Mouse (Mus musculus): ENCODE measurements around the gene Spin1. TPM values are rescaled to one million over a fixed set of nuclear protein-coding genes. Genes with fewer than 3 reads are reported as not detected.
"Not testable (repeated sequence)": the region's sequence is repeated elsewhere in the genome, so short reads cannot be mapped to it uniquely, and the experiment has no call there.

Spin1 gene
- polyA plus RNA-seq, 1 experiment: 29.0 TPM

- TF ChIP-seq POLR2A (IDR thresholded peaks at IDR 0.05; ENCODE audit: borderline replicate concordance, low read depth, low read length) (no peak), CTCF (IDR thresholded peaks at IDR 0.05; ENCODE audit: low read depth, low read length) (no peak)
- no peak overlapping the region for H3K4me3 ChIP-seq (ENCODE audit: insufficient read depth, low read length)
- peaks cover 11% of the 10 kb centered on the region for H3K4me1 ChIP-seq (ENCODE audit: control insufficient read depth, insufficient read depth, low read length)
- H3K27ac ChIP-seq (ENCODE audit: insufficient read depth, low read depth, low read length): no peak overlapping the region
Observed at GRCm38 (mm10) chr13:51074081-51074680, 26.5 kb upstream of the Spin1 start.

GRCm38 (mm10) chr13:51076191-51076590, 24.5 kb upstream of the Spin1 start:
- not testable (repeated sequence) for H3K4me3 ChIP-seq (ENCODE audit: insufficient read depth, low read length); H3K27ac ChIP-seq (ENCODE audit: insufficient read depth, low read depth, low read length)

GRCm38 (mm10) chr13:51078586-51078985, 22.1 kb upstream of the Spin1 start:
- not testable (repeated sequence) for H3K4me1 ChIP-seq (ENCODE audit: control insufficient read depth, insufficient read depth, low read length); H3K27ac ChIP-seq (ENCODE audit: insufficient read depth, low read depth, low read length); H3K4me3 ChIP-seq (ENCODE audit: insufficient read depth, low read length)

More at GRCm38 (mm10) chr13:51076191-51076590, 24.5 kb upstream of the Spin1 start:
- H3K4me1 ChIP-seq (ENCODE audit: control insufficient read depth, insufficient read depth, low read length): not testable (repeated sequence)

GRCm38 (mm10) chr13:51080801-51081200, 19.9 kb upstream of the Spin1 start:
- no peaks in the 10 kb centered on the region for H3K4me1 ChIP-seq (ENCODE audit: control insufficient read depth, insufficient read depth, low read length)
- no peak overlapping the region for H3K27ac ChIP-seq (ENCODE audit: insufficient read depth, low read depth, low read length)
- H3K4me3 ChIP-seq (ENCODE audit: insufficient read depth, low read length): no peak overlapping the region
- TF ChIP-seq POLR2A (IDR thresholded peaks at IDR 0.05; ENCODE audit: borderline replicate concordance, low read depth, low read length) (no peak), CTCF (IDR thresholded peaks at IDR 0.05; ENCODE audit: low read depth, low read length) (no peak)

- Histone ChIP-seq H3K4me3 (ENCODE audit: insufficient read depth, low read length) (no peak overlapping the region), H3K27ac (ENCODE audit: insufficient read depth, low read depth, low read length) (no peak overlapping the region), H3K4me1 (ENCODE audit: control insufficient read depth, insufficient read depth, low read length) (no peaks in the 10 kb centered on the region)
- TF ChIP-seq POLR2A (IDR thresholded peaks at IDR 0.05; ENCODE audit: borderline replicate concordance, low read depth, low read length): no peak
Observed at GRCm38 (mm10) chr13:51084241-51084640, 16.4 kb upstream of the Spin1 start.

GRCm38 (mm10) chr13:51085941-51086340, 14.7 kb upstream of the Spin1 start:
- H3K27ac ChIP-seq (ENCODE audit: insufficient read depth, low read depth, low read length): no peak overlapping the region
- H3K4me3 ChIP-seq (ENCODE audit: insufficient read depth, low read length): no peak overlapping the region

GRCm38 (mm10) chr13:51087253-51087652, 13.4 kb upstream of the Spin1 start:
- no peak for TF ChIP-seq CTCF (IDR thresholded peaks at IDR 0.05; ENCODE audit: low read depth, low read length)
- no peak for TF ChIP-seq POLR2A (IDR thresholded peaks at IDR 0.05; ENCODE audit: borderline replicate concordance, low read depth, low read length)
- Histone ChIP-seq H3K27ac (ENCODE audit: insufficient read depth, low read depth, low read length) (no peak overlapping the region), H3K4me3 (ENCODE audit: insufficient read depth, low read length) (no peak overlapping the region), H3K4me1 (ENCODE audit: control insufficient read depth, insufficient read depth, low read length) (no peaks in the 10 kb centered on the region)

More at GRCm38 (mm10) chr13:51085941-51086340, 14.7 kb upstream of the Spin1 start:
- H3K4me1 ChIP-seq (ENCODE audit: control insufficient read depth, insufficient read depth, low read length): no peaks in the 10 kb centered on the region
- no peak for TF ChIP-seq POLR2A (IDR thresholded peaks at IDR 0.05; ENCODE audit: borderline replicate concordance, low read depth, low read length)
- TF ChIP-seq CTCF (IDR thresholded peaks at IDR 0.05; ENCODE audit: low read depth, low read length): no peak

- Histone ChIP-seq H3K27ac (ENCODE audit: insufficient read depth, low read depth, low read length) (no peak overlapping the region), H3K4me3 (ENCODE audit: insufficient read depth, low read length) (no peak overlapping the region), H3K4me1 (ENCODE audit: control insufficient read depth, insufficient read depth, low read length) (no peaks in the 10 kb centered on the region)
- TF ChIP-seq CTCF (IDR thresholded peaks at IDR 0.05; ENCODE audit: low read depth, low read length): no peak
- TF ChIP-seq POLR2A (IDR thresholded peaks at IDR 0.05; ENCODE audit: borderline replicate concordance, low read depth, low read length): no peak
Observed at GRCm38 (mm10) chr13:51088207-51088606, 12.5 kb upstream of the Spin1 start.

- no peak overlapping the region for H3K4me3 ChIP-seq (ENCODE audit: insufficient read depth, low read length)
- no peak for TF ChIP-seq POLR2A (IDR thresholded peaks at IDR 0.05; ENCODE audit: borderline replicate concordance, low read depth, low read length)
- TF ChIP-seq CTCF (IDR thresholded peaks at IDR 0.05; ENCODE audit: low read depth, low read length): no peak
- H3K4me1 ChIP-seq (ENCODE audit: control insufficient read depth, insufficient read depth, low read length): no peaks in the 10 kb centered on the region
- H3K27ac ChIP-seq (ENCODE audit: insufficient read depth, low read depth, low read length): no peak overlapping the region
Observed at GRCm38 (mm10) chr13:51089058-51089457, 11.6 kb upstream of the Spin1 start.

- no peak overlapping the region for H3K4me3 ChIP-seq (ENCODE audit: insufficient read depth, low read length)
- no peaks in the 10 kb centered on the region for H3K4me1 ChIP-seq (ENCODE audit: control insufficient read depth, insufficient read depth, low read length)
- TF ChIP-seq CTCF (IDR thresholded peaks at IDR 0.05; ENCODE audit: low read depth, low read length) (no peak), POLR2A (IDR thresholded peaks at IDR 0.05; ENCODE audit: borderline replicate concordance, low read depth, low read length) (no peak)
- H3K27ac ChIP-seq (ENCODE audit: insufficient read depth, low read depth, low read length): no peak overlapping the region
Observed at GRCm38 (mm10) chr13:51090105-51090661, 10.5 kb upstream of the Spin1 start.

GRCm38 (mm10) chr13:51093430-51093829, 7.2 kb upstream of the Spin1 start:
- no peak overlapping the region for H3K27ac ChIP-seq (ENCODE audit: insufficient read depth, low read depth, low read length)
- H3K4me1 ChIP-seq (ENCODE audit: control insufficient read depth, insufficient read depth, low read length): no peaks in the 10 kb centered on the region
- no peak overlapping the region for H3K4me3 ChIP-seq (ENCODE audit: insufficient read depth, low read length)
- TF ChIP-seq POLR2A (IDR thresholded peaks at IDR 0.05; ENCODE audit: borderline replicate concordance, low read depth, low read length) (no peak), CTCF (IDR thresholded peaks at IDR 0.05; ENCODE audit: low read depth, low read length) (no peak)
